Mouse (Mus musculus): ENCODE results near the gene Memo1.
"Not testable (repeated sequence)": the region's sequence is repeated elsewhere in the genome, so short reads cannot be mapped to it uniquely, and the experiment has no call there.

Memo1 gene

DNA sequence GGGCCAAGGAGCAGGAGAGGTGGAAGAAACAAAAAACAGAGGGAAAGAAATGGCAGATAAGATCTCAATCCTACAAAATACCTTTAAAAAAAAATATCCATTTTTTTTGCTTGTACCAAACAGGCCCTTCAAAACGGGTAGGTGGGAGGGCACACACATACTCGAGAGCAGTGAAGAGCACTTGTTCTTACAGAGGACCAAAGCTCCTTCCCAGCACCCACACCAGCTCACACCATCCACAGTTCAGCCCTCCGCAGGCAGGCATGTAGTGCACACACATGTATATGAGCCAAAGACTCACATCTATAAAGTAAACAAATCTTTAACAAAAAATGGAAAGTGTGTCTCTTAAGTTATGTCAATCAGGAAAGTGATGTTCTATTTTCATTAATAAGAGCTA is 52.5 kb downstream of the Memo1 start:
- DNase-seq: no peak

DNA sequence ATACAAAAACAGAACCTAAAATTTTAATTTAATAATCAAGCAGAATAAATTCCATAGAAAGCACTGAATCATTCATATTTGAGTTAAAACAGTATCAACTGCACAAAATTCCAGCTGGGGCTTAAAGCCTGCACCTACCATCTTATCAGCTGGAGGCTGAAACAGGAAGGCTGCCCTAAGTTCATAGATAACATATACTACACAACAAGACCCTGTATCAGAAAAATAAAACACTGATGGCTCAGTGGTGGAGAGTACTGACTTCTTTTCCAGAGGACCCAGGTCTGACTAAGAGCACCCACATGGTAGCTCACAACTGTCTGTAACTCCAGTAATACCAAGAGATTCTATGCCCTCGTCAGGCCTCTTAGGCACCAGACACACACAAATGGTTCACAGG is 55.0 kb downstream of the Memo1 start:
- DNase-seq: no peak

DNA sequence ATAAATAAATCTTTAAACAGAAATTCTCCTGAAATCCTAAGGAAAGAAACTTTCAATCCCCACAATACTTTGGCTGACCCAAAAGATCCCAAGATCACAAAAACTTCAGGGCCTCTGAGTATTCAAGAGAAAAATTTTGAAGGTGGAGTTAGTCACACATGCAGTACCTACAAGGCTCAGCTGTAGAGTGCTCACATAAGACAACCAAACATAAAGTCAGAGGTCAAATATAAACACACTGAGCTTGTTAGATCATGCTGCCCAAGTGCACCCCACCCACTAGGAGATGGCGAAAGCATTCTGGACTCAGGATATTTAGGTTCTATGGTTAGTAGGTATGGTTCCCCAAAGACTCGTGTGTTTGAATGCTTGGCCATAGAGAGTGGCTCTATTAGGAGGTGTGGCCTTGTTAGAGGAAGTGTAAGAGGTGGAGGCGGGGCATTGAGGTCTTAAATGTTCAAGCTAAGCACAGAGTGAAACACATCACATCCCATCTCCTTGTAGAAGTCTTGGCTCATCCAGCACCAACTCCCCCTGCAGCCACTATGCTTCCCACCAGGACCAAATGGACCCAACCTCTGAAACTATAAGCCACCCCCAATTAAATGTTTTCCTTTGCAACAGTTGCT is 67.1 kb downstream of the Memo1 start:
- DNase-seq: no peak

DNA sequence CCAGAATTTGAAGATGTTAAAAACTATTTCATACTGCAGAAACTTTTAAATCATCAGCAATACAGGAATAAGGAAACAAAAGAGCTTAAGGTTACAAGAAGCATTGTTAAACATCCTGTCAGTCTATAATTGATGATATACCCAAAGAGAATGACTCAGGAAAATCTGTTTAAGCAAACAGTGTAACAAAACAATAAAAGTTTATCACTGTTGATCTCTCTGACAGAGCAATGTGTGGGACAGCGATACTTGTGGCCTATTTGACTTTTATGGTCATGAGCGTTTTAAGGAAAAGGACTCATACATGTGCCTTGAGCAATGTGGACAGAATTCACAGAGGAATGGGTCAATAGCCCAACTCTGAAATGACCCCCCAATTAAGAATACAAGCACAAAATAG is 78.0 kb downstream of the Memo1 start:
- DNase-seq: no peak

DNA sequence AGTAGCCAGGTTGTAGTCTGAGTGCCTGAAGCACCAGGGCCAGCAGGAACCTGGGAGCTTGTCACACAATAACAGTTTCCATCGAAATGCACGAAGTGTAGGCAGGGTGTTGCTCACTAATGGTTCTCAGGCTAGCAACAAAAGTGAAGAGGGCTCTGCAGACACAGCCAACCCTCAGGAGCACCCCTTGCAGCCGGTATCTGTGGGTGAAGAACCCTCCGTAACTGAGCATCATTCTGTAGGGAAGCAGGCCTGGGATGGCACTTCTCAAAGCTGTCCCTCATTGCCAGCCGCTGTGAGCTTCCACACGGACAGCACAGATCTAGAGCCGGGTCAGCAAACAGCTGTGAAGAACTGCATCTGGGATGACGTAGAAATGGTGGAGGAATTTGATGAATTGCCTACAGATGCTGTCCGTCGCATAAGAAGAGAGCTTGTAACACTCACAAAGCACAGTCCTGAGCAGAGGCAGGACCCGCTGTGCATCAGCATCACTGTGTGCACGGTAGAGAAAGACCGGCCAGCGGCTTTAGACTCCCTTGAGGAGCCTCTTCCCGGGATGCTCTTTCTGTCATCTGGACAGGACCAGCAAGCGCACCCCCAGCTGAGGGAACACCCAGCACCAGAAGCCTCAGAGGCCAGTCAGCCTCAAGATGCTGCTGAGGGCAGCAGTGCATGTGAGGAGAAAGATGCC is 82.3 kb downstream of the Memo1 start:
- DNase-seq: not testable (repeated sequence)

DNA sequence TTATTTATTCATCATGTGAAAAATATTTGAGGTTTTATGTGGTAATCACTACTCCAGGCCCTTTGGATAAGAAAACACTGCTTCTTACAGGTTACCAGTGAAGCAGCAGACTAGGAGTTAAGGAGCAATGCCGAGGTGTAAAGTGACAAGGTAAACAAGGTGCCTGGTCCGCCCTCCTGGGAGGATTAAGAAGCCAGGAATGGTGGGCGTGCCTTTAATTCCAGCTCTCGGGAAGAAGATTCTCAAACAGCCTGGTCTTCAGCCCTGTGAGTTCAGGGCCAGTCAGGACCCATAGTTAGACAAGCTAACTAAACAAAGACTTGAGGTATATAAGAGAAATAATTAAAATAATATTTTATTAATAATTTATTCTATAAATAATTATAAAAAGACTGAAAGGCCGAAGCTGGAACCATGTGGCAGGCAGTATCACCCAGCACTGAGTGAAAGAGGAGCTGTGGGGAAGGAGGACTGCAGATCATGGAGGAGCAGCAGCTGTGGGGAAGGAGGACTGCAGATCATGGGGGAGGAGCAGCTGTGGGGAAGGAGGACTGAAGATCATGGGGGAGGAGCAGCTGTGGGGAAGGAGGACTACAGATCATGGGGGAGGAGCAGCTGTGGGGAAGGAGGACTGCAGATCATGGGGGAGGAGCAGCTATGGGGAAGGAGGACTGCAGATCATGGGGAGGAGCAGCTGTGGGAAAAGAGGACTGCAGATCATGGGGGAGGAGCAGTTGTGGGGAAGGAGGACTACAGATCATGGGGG is 86.0 kb downstream of the Memo1 start:
- DNase-seq: peak; percentile 9

DNA sequence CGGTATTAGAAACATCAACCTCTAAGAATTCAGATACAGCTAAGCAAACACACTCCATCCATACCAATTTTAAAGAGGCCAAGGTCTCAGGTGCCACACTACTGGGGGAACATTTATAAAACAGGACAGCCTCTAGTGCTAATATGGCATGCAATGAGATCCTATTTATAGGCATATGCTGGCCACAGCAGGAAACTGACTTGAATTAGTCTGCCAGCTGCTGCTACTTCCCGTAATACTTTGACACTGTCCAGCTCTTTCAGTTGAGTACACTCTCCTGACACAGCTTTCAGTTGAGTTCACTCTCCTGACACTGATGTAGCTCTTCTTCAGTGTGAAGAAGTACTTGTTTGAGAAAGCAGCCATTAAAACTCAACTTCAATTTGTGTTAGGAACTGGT is 99.4 kb downstream of the Memo1 start:
- DNase-seq: no peak

DNA sequence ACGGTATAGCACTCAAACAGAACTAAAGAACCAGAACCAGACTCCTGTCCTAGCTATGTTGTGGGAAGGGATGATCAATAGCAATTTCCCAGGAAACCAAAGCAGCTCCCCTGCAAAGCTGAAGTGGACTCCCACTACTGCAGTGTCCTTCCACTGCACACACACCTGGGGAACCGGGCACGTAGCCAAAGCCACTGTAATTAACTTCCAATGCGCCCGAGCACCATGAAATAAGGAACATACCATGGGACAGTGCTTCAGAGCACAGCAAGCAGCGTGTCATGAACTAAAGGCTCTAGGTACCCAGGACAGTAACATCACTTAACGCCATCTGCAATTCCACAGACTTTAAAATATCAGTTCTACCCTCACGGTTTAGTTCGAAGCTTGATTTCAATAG is 100.6 kb downstream of the Memo1 start:
- no peak for DNase-seq

DNA sequence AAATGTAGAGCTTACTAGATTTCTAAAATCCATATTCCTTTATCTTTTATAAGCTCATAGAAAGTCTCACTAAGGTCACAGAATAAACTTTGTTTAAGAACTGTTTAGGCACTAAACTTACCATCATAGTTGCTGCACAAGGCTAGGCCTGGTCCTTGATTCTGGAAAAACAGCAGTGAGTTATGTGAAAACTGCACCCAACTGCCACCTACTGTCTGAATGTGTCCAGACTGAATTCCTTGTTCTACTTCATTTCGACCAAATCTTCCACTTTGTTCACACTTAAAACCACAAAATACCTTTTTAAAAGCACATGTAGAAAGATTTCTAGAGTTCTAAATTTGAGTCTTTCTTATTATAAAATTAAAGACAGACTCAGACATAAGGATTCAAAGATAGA is 101.9 kb downstream of the Memo1 start:
- DNase-seq: peak; percentile 13

DNA sequence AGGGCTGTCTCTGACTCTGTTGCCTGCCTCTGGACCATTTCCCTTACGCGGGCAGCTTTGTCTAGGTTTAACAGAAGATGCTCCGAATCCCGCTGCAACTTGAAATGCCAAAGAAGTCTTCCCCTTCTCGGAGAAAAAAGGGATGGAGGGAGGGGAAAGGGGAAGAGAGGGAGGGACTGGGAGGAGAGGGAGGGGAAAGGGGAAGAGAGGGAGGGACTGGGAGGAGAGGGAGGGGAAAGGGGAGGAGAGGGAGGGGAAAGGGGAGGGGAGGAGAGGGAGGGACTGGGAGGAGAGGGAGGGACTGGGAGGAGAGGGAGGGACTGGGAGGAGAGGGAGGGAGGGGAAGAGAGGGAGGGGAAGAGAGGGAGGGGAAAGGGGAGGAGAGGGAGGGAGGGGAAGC is 103.9 kb downstream of the Memo1 start:
- no peak for DNase-seq

DNA sequence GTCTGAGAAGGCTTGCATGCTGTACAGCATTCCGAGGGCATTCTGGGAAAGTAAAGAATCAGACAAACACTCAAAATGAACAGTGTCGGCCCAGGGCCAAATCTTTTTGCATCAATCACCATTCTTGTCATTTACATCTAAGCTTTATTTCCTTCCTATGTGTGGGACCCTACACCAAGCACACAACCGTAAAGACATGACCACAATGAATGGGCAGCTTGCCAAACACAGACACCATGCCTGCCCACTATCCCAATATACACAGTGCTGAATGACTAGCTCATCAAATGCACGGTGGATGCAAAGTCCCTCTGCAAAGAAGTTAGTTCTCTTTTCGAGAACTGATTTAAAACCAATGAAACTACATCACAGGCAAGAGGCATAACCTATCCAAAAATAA is 109.1 kb downstream of the Memo1 start:
- DNase-seq: peak; percentile 54

DNA sequence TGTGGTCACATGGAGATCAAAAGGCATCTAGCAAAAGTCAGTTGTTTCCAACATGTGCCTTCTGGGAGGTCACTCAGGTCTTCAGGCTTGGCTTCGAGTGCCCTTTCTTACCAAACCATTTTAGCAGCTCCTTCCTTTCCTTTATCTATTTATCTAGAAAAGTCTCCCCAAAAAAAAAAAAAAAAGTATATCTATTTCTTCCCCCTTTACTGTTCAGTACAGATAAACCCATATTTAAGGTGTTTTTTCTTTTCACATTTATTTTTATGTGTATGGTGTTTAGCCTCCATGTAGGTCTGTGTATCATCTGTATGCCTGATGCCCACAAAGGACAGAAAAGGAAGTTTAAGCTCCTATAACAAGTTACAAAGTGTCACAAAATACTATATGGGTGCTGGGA is 110.6 kb downstream of the Memo1 start:
- no peak for DNase-seq

DNA sequence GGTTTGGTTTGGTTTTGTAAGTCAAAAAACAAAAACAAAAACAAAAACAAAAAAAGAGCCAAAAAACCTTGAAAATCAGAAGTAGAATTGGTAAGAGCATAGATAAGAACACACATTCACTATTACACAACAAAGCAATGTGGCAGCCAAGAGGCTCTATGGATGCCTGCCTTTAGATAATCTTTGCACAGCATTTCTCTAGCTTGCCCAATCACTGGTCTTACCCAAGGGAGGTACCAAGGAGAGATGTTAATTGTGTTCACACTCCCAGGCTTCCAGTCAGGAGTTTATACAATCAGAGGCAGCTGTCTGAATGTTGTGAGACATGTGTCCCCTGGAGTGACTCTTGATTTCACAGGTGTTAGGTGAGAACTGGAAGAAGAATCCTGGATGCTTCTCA is 114.4 kb downstream of the Memo1 start:
- DNase-seq: no peak

DNA sequence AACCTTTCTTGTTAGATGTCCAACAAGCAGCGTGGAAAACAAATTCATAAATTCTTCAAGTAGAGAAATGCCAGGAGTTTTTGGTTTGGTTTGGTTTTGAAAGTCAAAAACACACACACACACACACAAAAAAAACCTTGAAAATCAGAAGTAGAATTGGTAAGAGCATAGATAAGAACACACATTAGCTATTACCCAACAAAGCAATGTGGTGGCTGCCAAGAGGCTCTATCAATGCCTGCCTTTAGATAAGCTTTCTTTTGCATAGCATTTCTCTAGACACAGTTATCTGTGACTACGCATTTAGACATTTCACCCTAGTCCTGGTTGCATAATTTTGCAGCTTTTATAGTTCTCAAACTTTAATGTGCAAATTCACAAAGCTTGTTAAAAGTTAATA is 115.7 kb downstream of the Memo1 start:
- not testable (repeated sequence) for DNase-seq

DNA sequence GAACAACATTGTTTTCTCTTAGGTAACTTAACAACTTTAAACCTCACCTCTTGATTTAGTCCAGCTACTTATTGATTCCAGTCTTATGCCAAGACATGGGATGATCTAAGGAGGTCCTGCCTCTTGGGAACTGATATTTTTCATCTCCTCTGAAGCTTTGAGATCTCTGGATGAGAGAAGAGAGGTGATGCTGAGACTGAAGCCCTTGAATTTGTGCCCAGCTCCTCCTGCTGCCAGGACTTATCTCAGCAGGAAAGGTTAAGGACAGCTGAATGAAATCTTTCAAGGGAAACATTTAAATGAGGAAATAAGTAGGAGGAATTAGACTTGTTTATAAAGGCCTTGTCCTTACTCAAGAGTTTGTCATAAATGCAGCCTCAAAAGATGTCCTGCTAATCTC is 121.6 kb downstream of the Memo1 start:
- DNase-seq: no peak

DNA sequence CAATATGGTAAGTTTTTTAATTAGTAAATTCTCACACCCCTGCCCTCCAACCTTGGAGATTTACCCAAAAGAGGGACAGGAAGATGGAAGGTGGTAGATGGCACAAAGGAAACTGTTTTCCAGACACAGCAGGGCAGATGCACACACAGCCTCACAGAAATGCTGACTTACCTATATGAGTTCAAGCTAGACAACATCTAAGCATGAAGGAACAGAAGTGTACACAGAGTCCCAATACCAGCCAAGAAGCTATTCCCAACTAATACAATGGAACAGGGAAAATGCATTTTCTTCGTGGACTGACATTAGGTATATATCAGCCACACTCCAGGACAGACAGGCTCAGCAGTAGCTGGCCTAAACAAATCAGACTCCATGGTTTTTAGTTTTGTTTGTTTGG is 122.5 kb downstream of the Memo1 start:
- no peak for DNase-seq

DNA sequence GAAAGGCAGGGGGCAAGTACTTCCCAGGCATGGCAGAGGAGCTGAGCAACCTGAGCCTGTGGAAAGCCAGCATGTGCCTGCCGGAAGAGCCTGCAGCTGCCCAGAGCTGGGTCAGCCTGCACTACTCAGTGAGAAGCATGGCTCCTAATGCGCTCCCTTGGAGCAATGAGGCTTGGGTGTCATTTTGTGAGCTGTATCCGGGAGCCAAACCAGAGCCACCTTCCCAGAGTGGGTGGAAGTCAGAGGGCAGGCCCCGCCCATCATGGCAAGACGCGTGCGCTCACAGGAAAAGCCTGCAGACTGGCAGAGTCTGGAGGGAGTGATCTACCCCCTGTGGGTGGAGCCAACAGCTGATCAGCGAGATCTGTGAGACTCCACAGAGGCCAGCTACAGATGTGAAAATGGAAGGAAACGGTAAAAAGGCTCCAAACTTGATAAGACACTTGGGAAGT is 135.9 kb downstream of the Memo1 start:
- peak; percentile 80 for DNase-seq

DNA sequence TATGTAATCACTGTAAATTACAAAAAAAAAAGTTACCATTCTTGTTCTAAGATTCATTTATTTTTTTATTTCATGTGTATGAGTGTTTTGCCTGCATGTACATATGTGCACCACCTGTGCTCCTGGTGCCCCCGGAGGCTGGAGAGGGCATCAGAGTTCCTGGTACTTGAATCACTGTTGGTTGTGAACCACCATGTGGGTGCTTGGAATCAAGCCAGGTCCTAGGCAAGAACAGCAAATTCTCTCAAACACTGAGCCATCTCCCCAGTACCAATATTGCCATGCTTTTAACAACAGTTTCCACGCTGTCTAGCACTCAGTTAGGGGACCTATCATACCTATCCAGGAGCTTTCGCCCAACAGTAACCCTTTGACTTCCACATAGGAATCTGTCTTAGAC is 137.2 kb downstream of the Memo1 start:
- DNase-seq: no peak
